Mouse (Mus musculus) hindbrain, embryonic 15.5 days (tissue): Measurements from ENCODE around the gene Creld1. TPM values are rescaled to one million over a fixed set of nuclear protein-coding genes. Genes with fewer than 3 reads are reported as not detected.

ENCODE experiments used
- ATAC-seq: fragments of 200-750 bp; cut with Nextera tagmentation; 2 replicates; pipeline ENCODE4 v1.8.0; 2017; ENCODE audit warnings: low read depth, moderate number of reproducible peaks, moderate TSS enrichment; ENCODE audit not compliant: low FRiP score
- H3K27ac ChIP-seq: fragments of 300-500 bp; sonication (generic); replicated peaks from 2 replicates; pipeline ENCODE4 v1.5.1; 2015; ENCODE audit warnings: mild to moderate bottlenecking, inconsistent platforms
- H3K27me3 ChIP-seq: fragments of 300-500 bp; sonication (generic); 2 replicates; pipeline ENCODE4 v1.6.1; 2015; ENCODE audit warnings: control low read depth, inconsistent platforms
- H3K36me3 ChIP-seq: fragments of 300-500 bp; sonication (generic); 2 replicates; pipeline ENCODE4 v1.6.1; 2015; ENCODE audit warnings: control low read depth, inconsistent platforms
- H3K4me1 ChIP-seq: fragments of 300-500 bp; sonication (generic); replicated peaks from 2 replicates; pipeline ENCODE4 v1.6.1; 2015; ENCODE audit warnings: control low read depth, inconsistent platforms
- H3K4me2 ChIP-seq: fragments of 300-500 bp; sonication (generic); 2 replicates; pipeline ENCODE4 v1.6.1; 2015; ENCODE audit warnings: moderate library complexity, mild to moderate bottlenecking, inconsistent platforms
- H3K4me3 ChIP-seq: fragments of 300-500 bp; sonication (generic); 2 replicates; pipeline ENCODE4 v1.5.1; 2015; ENCODE audit warnings: mild to moderate bottlenecking, inconsistent platforms
- H3K9ac ChIP-seq: fragments of 300-500 bp; sonication (generic); 2 replicates; pipeline ENCODE4 v1.6.1; 2015; ENCODE audit warnings: inconsistent platforms
- H3K9me3 ChIP-seq: fragments of 300-500 bp; sonication (generic); 2 replicates; pipeline ENCODE4 v1.6.1; 2016; ENCODE audit warnings: control low read depth, inconsistent platforms
- WGBS: fragments of 180-500 bp; shearing (Covaris S2); methylation state at CpG from one replicate; pipeline ENCODE4 v1.1.7; 2015; 5-methylcytosine and 5-hydroxymethylcytosine counted together
- polyA plus RNA-seq: library from polyadenylated mRNA; unstranded; fragments of >200 nt; fragmentation: Nextera tagmentation; extraction: Ambion mirVana; gene quantifications from 2 replicates; pipeline ENCODE4 v1.2.1, GENCODE M21; 2015

Creld1 gene
- polyA plus RNA-seq, 1 experiment from 2014 or later = 92.7 TPM

DNA sequence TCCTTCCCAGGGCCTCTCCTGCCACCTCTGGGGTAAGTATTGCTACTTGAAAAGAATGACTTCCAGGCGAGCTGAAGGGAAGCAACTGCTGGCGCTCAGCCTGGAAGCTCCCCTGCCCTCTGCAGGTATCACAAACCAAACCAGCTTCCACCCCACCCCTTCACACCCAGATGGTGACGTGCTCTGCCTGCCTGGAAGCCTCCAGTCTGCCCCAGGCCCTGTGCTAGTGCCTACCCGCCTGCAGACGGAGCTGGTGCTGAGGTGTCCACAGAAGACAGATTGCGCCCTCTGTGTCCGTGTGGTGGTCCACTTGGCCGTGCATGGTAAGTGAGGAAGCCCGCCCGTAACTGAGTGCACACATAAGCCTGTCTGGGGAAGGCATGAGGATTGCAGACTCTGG is 11.0 kb upstream of the Creld1 start:
- no peaks in the 10 kb centered on the region for H3K36me3 ChIP-seq
- WGBS = 62% methylated on average over 10 of the region's 10 CpGs
- no peak for ATAC-seq
- H3K27ac ChIP-seq = no peak overlapping the region
- H3K4me2 ChIP-seq = no peak overlapping the region
- no peak overlapping the region for H3K4me3 ChIP-seq
- peaks cover 22% of the 10 kb centered on the region for H3K27me3 ChIP-seq
- H3K9ac ChIP-seq = 0 out of 2 replicates have a peak overlapping the region, but pooled peaks have one; percentile 9
- no peaks in the 10 kb centered on the region for H3K9me3 ChIP-seq
- H3K4me1 ChIP-seq = peaks cover 14% of the 10 kb centered on the region

DNA sequence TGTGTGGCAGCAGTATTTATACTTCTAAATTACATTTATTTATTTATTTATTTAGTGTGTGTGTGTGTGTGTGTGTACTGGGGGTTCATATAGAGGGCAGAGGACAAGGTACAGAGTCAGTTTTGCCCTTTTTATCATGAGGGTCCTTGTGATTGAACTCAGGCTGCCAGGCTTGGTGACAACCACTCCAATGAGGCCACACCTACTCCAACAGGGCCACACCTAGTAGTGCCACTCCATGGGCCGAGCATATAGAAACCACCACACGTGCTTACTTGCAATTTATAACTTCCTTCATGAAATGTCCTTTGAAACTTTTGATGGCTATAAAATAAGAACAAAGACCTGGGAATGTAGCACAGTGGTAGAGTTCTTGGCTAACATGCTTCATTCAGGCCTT is 9.9 kb upstream of the Creld1 start:
- Histone ChIP-seq H3K4me1 (peaks cover 14% of the 10 kb centered on the region), H3K4me3 (no peak overlapping the region), H3K9me3 (no peaks in the 10 kb centered on the region), H3K36me3 (no peaks in the 10 kb centered on the region), H3K27me3 (peaks cover 18% of the 10 kb centered on the region), H3K4me2 (no peak overlapping the region), H3K9ac (no peak overlapping the region), H3K27ac (no peak overlapping the region)
- WGBS = 88% methylated on average over 2 of the region's 2 CpGs
- ATAC-seq = no peak

DNA sequence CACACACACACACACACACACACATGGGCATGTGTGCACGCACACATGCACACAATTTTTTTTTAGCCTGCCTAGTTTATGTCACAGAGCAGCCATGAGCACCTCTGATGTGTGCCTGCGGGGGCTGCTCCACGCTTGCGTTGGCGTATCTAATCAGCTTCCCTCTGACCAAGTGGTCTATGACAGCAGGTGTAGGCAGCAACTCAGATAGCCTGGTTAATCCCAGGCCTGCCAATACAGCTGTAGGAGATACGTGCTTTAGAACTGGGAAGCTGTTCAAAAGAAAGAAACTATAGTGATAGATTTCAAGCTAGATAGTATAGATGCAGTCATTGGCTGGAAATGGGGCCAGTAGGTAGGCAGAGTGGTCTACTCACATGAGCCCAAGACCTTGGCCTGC is 9.4 kb upstream of the Creld1 start:
- peaks cover 18% of the 10 kb centered on the region for H3K27me3 ChIP-seq
- H3K4me2 ChIP-seq = no peak overlapping the region
- peaks cover 14% of the 10 kb centered on the region for H3K4me1 ChIP-seq
- no peak overlapping the region for H3K9ac ChIP-seq
- no peak for ATAC-seq
- no peaks in the 10 kb centered on the region for H3K9me3 ChIP-seq
- no peak overlapping the region for H3K27ac ChIP-seq
- no peaks in the 10 kb centered on the region for H3K36me3 ChIP-seq
- WGBS = 86% methylated on average over 6 of the region's 6 CpGs
- no peak overlapping the region for H3K4me3 ChIP-seq

DNA sequence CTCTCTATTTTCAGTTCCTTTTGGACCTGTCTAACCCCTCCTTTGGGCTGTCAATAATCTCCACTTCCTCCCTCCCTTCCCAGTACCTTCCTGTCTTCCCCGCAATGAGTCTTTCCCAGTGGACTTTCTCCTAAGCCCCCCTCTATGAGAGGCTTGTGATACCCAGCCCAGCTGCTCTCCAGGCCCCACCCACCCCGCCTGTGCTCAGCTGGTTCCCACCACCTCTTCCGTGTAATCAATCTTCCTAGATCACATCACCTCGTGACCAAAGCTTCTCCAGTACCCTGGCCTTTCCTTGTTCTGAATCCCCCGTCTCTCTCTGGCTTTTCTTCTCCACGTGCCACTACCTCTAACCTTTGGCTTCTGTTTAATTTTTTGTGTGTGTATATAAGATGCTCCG is 5.7 kb upstream of the Creld1 start:
- no peak for ATAC-seq
- no peak overlapping the region for H3K4me3 ChIP-seq
- H3K36me3 ChIP-seq = no peaks in the 10 kb centered on the region
- H3K9me3 ChIP-seq = no peaks in the 10 kb centered on the region
- H3K4me2 ChIP-seq = no peak overlapping the region
- H3K4me1 ChIP-seq = peaks cover 12% of the 10 kb centered on the region
- H3K27ac ChIP-seq = no peak overlapping the region
- no peak overlapping the region for H3K9ac ChIP-seq
- no peaks in the 10 kb centered on the region for H3K27me3 ChIP-seq
- 37% methylated on average over 7 of the region's 7 CpGs for WGBS

DNA sequence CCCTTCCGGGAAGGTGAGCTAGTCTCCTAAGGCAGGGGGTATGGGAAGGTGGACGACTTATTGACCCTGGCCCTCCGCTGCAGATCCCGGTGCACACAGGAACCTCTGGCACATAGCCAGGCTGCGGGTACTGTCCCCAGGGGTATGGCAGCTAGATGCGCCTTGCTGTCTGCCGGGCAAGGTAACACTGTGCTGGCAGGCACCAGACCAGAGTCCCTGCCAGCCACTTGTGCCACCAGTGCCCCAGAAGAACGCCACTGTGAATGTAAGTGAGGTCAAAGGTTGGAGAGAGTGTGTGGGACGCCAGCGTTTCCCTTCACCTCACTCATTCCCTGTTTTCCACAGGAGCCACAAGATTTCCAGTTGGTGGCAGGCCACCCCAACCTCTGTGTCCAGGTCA is 4.2 kb upstream of the Creld1 start:
- H3K36me3 ChIP-seq = no peaks in the 10 kb centered on the region
- H3K9ac ChIP-seq = no peak overlapping the region
- H3K4me3 ChIP-seq = no peak overlapping the region
- no peaks in the 10 kb centered on the region for H3K27me3 ChIP-seq
- H3K4me2 ChIP-seq = no peak overlapping the region
- 81% methylated on average over 10 of the region's 10 CpGs for WGBS
- H3K9me3 ChIP-seq = no peaks in the 10 kb centered on the region
- no peak for ATAC-seq
- no peak overlapping the region for H3K27ac ChIP-seq
- peaks cover 19% of the 10 kb centered on the region for H3K4me1 ChIP-seq

DNA sequence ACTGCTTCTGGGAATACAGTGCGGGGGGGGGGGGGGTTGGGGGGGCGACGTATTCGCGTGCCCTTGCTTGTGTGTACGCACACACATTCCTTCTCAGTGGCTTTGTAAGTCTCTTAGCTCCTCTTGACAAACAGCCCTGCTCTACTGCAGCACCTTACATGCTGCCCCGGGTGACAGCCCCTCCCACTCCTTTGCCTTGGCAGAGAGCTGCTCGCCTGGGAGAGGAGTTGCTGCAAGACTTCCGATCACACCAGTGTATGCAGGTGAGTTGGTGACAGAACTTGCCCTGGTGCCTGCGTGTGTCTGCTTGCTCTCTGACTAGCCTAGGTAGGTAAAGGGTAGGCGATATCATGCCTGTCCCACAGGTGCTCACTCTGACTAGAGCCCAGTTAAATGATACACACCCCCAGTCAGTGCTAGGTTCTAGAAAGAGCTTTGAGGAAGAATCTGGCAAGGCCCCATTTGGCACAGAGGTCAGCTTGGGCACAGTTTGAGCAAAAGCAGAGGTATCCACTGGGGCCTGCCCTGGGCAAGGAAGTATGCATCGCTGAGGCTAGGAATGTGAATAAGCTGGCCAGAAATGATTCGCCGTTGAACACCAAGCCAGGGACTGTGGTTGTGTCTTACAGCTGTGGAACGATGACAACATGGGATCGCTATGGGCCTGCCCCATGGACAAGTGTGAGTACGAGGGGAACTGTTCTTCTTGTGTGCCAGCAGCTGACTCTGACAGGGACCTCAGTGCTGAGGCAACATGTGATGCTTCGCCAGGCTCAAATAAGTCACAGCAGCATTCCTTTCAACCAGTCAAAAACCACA is 2.3 kb upstream of the Creld1 start:
- H3K36me3 ChIP-seq = no peaks in the 10 kb centered on the region
- H3K4me3 ChIP-seq = no peak overlapping the region
- H3K9me3 ChIP-seq = no peaks in the 10 kb centered on the region
- ATAC-seq = no peak
- peaks cover 38% of the 10 kb centered on the region for H3K4me1 ChIP-seq
- no peaks in the 10 kb centered on the region for H3K27me3 ChIP-seq
- 63% methylated on average over 18 of the region's 18 CpGs for WGBS
- H3K9ac ChIP-seq = no peak overlapping the region
- no peak overlapping the region for H3K27ac ChIP-seq
- H3K4me2 ChIP-seq = no peak overlapping the region

DNA sequence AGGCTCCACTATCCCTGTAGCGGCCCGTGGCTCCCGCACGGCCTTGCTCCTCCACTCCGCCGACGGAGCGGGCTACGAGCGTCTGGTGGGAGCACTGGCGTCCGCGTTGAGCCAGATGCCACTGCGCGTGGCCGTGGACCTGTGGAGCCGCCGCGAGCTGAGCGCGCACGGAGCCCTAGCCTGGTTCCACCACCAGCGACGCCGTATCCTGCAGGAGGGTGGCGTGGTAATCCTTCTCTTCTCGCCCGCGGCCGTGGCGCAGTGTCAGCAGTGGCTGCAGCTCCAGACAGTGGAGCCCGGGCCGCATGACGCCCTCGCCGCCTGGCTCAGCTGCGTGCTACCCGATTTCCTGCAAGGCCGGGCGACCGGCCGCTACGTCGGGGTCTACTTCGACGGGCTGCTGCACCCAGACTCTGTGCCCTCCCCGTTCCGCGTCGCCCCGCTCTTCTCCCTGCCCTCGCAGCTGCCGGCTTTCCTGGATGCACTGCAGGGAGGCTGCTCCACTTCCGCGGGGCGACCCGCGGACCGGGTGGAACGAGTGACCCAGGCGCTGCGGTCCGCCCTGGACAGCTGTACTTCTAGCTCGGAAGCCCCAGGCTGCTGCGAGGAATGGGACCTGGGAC is 509 bp upstream of the Creld1 start:
- peak overlapping the region; percentile 90 for H3K4me2 ChIP-seq
- peaks cover 45% of the 10 kb centered on the region for H3K4me1 ChIP-seq
- H3K4me3 ChIP-seq = peak overlapping the region; percentile 66
- ATAC-seq = peak; percentile 9
- under 1% methylated on average over 54 of the region's 65 CpGs for WGBS
- H3K27me3 ChIP-seq = no peaks in the 10 kb centered on the region
- H3K9me3 ChIP-seq = no peaks in the 10 kb centered on the region
- peak overlapping the region; percentile 71 for H3K9ac ChIP-seq
- peak overlapping the region; percentile 94 for H3K27ac ChIP-seq
- H3K36me3 ChIP-seq = no peaks in the 10 kb centered on the region

DNA sequence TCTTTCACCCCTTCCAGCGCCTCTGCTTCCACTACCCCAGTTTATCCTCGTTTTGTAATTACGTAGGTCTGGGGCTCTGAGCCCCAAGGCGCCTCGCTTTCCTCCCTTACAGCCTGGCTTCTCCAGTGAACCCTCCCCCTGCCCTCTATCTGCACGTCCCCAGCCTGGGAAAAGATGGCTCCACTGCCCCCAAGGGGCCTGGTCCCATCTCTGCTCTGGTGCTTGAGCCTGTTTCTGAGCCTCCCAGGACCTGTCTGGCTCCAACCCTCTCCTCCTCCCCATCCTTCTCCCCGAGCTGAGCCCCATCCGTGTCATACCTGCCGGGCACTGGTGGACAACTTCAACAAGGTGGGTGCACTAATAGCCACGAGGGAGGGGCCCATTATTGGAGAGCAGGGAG is 632 bp downstream of the Creld1 start:
- H3K4me1 ChIP-seq = peaks cover 45% of the 10 kb centered on the region
- 12% methylated on average over 10 of the region's 10 CpGs for WGBS
- no peaks in the 10 kb centered on the region for H3K9me3 ChIP-seq
- peaks cover 7% of the 10 kb centered on the region; the same call in 1 of the 2 replicates for H3K36me3 ChIP-seq
- peak overlapping the region; percentile 66 for H3K4me3 ChIP-seq
- H3K4me2 ChIP-seq = peak overlapping the region; percentile 90
- H3K9ac ChIP-seq = peak overlapping the region; percentile 83
- peak overlapping the region; percentile 94 for H3K27ac ChIP-seq
- no peaks in the 10 kb centered on the region for H3K27me3 ChIP-seq
- peak; percentile 55 for ATAC-seq

DNA sequence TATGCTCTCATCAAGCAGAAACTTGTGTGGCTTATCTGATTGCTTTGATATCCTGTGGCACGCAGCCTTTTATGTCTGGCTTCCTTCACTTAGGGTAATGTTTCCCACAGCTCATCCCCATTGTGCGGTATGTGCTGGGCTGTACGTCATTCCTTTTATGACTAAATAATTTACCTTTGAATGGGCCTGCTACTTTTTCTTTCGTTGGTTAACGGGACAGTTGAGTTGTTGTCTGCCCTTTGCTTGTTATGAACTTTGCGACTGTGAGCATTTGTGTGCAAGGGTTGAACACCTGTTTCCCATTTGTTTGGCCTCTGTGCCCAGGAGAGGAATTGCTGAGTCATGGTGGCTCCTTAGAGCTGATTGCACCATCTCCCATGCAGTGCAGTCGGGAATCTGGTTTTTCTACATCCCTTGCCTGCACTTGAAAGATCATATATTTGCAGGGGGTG is 4.1 kb downstream of the Creld1 start:
- Histone ChIP-seq H3K27ac (no peak overlapping the region), H3K36me3 (peaks cover 32% of the 10 kb centered on the region), H3K4me1 (peaks cover 35% of the 10 kb centered on the region), H3K27me3 (no peaks in the 10 kb centered on the region), H3K4me2 (no peak overlapping the region), H3K9me3 (no peaks in the 10 kb centered on the region), H3K9ac (no peak overlapping the region), H3K4me3 (no peak overlapping the region)
- 57% methylated on average over 7 of the region's 7 CpGs for whole genome bisulfite sequencing
- no peak for ATAC-seq

DNA sequence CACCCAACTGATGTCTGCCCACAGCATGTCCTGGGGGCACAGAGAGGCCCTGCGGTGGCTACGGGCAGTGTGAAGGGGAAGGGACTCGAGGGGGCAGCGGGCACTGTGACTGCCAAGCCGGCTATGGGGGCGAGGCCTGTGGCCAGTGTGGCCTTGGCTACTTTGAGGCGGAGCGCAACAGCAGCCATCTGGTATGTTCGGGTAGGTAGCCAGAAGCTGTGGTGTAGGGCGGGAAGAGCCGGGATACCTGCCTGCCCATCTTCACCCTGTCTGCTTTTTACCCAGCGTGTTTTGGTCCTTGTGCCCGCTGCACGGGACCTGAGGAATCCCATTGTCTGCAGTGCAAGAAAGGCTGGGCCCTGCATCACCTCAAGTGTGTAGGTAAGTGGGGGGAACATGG is 6.3 kb downstream of the Creld1 start:
- Histone ChIP-seq H3K4me3 (no peak overlapping the region), H3K4me1 (peaks cover 25% of the 10 kb centered on the region), H3K4me2 (no peak overlapping the region), H3K9me3 (no peaks in the 10 kb centered on the region), H3K27ac (no peak overlapping the region), H3K9ac (no peak overlapping the region), H3K27me3 (no peaks in the 10 kb centered on the region), H3K36me3 (peaks cover 40% of the 10 kb centered on the region)
- 94% methylated on average over 14 of the region's 14 CpGs for WGBS
- no peak for ATAC-seq

DNA sequence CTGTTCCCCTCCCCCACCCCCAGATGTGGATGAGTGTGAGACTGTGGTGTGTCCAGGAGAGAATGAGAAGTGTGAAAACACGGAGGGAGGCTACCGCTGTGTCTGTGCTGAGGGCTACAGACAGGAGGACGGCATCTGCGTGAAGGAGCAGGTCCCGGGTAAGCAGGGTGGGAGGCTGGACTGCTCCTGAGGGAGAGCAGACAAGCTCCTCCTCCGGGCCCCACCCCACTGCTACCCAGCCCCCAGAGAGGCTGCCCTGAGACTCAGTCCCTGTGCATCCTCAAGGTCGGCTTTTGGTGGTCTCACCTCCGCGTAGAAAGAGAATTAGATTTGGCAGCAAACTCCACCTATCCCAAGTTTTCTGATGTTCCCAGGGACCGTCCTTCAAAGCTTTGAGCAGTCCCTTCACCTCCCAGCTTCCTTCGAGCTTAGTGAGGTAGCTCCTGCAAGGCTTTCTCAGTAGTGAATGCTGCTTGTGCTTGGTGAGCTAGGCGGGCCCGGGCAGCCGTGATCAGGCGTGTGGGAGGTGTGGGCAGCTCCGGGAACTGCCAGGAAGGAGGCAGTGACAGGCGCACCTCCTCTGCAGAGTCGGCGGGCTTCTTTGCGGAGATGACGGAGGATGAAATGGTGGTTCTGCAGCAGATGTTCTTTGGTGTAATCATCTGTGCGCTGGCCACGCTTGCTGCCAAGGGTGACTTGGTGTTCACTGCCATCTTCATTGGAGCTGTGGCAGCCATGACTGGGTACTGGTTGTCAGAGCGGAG is 9.2 kb downstream of the Creld1 start:
- Histone ChIP-seq H3K27me3 (0 out of 2 replicates have a peak, but pooled peaks cover 5% of the 10 kb centered on the region), H3K27ac (no peak overlapping the region), H3K4me2 (no peak overlapping the region), H3K4me1 (peaks cover 19% of the 10 kb centered on the region), H3K4me3 (no peak overlapping the region), H3K36me3 (peaks cover 40% of the 10 kb centered on the region), H3K9me3 (no peaks in the 10 kb centered on the region), H3K9ac (no peak overlapping the region)
- WGBS = 82% methylated on average over 24 of the region's 24 CpGs
- no peak for ATAC-seq
